Mouse (Mus musculus) right cerebral cortex, postnatal 25 days (tissue): Measurements from ENCODE around the gene Vmn1r84.

ENCODE experiments used
- DNase-seq: peaks from one replicate; pipeline ENCODE4 v3.0.0; 2022

Vmn1r84 gene

DNA sequence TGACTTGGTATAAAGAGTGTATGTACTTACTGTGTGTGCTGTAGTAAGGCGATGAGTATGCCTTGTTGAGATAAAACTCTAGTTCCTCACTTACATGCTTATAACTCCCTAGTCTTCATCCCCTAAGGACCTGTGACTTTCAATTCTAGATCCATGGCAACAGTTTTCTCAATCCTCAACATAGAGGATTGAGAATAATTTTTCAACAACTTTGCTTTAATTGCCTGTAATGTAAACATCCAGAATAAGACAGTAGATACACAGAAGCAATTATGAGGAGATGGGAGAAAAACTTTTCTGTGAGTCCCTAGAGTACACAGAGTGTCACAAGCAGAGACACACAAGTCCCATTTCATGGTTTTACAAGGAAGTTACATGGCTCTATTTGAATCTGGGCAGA is at the start of gene Vmn1r84:
Vmn1r84 (minus strand) TSS at position 101 of the 400 bp plus-strand sequence.
- no peak for DNase-seq

DNA sequence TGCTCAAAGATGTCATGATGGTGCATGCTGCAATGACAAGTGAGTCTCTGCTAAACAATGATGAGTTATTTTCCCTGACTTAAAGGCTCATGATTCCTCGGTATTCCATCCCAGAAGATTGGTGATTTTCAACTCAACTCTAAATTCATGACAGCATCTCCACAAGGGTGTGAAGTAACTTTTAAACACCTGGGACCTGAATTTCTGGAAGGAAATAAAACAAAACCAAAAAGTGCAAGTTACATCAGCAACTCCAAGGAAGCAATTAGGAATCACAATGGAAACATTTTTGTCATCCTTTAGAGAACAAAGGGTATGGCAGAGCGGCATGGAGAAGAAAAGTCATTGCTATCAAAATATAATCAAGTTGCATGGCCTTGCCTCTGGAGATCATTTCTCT is 39.7 kb downstream of the Vmn1r84 start, which contains the start of gene Vmn1r83:
Vmn1r83 (minus strand) TSS at position 101 of the 400 bp plus-strand sequence.
- no peak for DNase-seq
